Mouse (Mus musculus): ENCODE results near the gene Rcl1. TPM values are rescaled to one million over a fixed set of nuclear protein-coding genes. Genes with fewer than 3 reads are reported as not detected.

Rcl1 gene
- total RNA-seq (2021) = 10 to 100 TPM; 16.4 to 19.0 TPM
- long read RNA-seq, experiment 1, transcript Rcl1-201 (9 exons, 1,803 nt) = major isoform, 21 of 23 reads
- long read RNA-seq, experiment 1, partial matches to known transcripts = 1 of 23 reads
- long read RNA-seq, experiment 1, other reads (novel, unspliced or antisense) = 1 of 23 reads
- long read RNA-seq, experiment 2, transcript Rcl1-201 (9 exons, 1,803 nt) = major isoform, 17 of 18 reads
- long read RNA-seq, experiment 2, partial matches to known transcripts = 1 of 18 reads
- long read RNA-seq, experiment 2, other reads (novel, unspliced or antisense) = 0 of 18 reads

- peak; percentile 91 to 96 for DNase-seq (ENCODE audit: low spot score in 2 of 2)
These were observed at the start of gene Rcl1 for GRCm38 (mm10) chr19:29100874-29101542. Rcl1 (plus strand) TSS chr19:29101375.

GRCm38 (mm10) chr19:29052786-29053185 is 48.4 kb upstream of the Rcl1 start:
- no peak for DNase-seq (ENCODE audit: low spot score in 2 of 2)

GRCm38 (mm10) chr19:29054594-29054993 is 46.6 kb upstream of the Rcl1 start:
- DNase-seq (ENCODE audit: low spot score in 2 of 2) = no peak

- DNase-seq (ENCODE audit: low spot score in 2 of 2) = no peak
These were observed 45.7 kb upstream of the Rcl1 start for GRCm38 (mm10) chr19:29055469-29055868.

- no peak for DNase-seq (ENCODE audit: low spot score in 2 of 2)
These were observed 42.4 kb upstream of the Rcl1 start for GRCm38 (mm10) chr19:29058741-29059140.

GRCm38 (mm10) chr19:29059688-29060087 is 41.5 kb upstream of the Rcl1 start:
- no peak for DNase-seq (ENCODE audit: low spot score in 2 of 2)

- no peak for DNase-seq (ENCODE audit: low spot score in 2 of 2)
These were observed 40.9 kb upstream of the Rcl1 start for GRCm38 (mm10) chr19:29060299-29060698.

- no peak for DNase-seq (ENCODE audit: low spot score in 2 of 2)
These were observed 38.2 kb upstream of the Rcl1 start for GRCm38 (mm10) chr19:29063009-29063408.

GRCm38 (mm10) chr19:29063577-29064363 is 37.4 kb upstream of the Rcl1 start:
- DNase-seq (ENCODE audit: low spot score in 2 of 2) = peak; percentile 89 to 95

- no peak for DNase-seq (ENCODE audit: low spot score in 2 of 2)
These were observed 36.6 kb upstream of the Rcl1 start for GRCm38 (mm10) chr19:29064451-29065102.

- no peak for DNase-seq (ENCODE audit: low spot score in 2 of 2)
These were observed 34.1 kb upstream of the Rcl1 start for GRCm38 (mm10) chr19:29066981-29067471.

GRCm38 (mm10) chr19:29069195-29069594 is 32.0 kb upstream of the Rcl1 start:
- DNase-seq (ENCODE audit: low spot score in 2 of 2) = no peak

GRCm38 (mm10) chr19:29074802-29075201 is 26.4 kb upstream of the Rcl1 start:
- no peak for DNase-seq (ENCODE audit: low spot score in 2 of 2)

- DNase-seq (ENCODE audit: low spot score in 2 of 2) = no peak
These were observed 12.5 kb upstream of the Rcl1 start for GRCm38 (mm10) chr19:29088628-29089027.

GRCm38 (mm10) chr19:29092194-29092593 is 9.0 kb upstream of the Rcl1 start:
- no peak for DNase-seq (ENCODE audit: low spot score in 2 of 2)

- DNase-seq (ENCODE audit: low spot score in 2 of 2) = no peak
These were observed 2.1 kb upstream of the Rcl1 start for GRCm38 (mm10) chr19:29099106-29099505.

- no peak for DNase-seq (ENCODE audit: low spot score in 2 of 2)
These were observed 1.6 kb upstream of the Rcl1 start for GRCm38 (mm10) chr19:29099596-29099995.

GRCm38 (mm10) chr19:29100261-29100660 is 914 bp upstream of the Rcl1 start:
- no peak for DNase-seq (ENCODE audit: low spot score in 2 of 2)

GRCm38 (mm10) chr19:29101591-29101990 is 416 bp downstream of the Rcl1 start:
- peak in 1 of 2 experiments; percentile 32 for DNase-seq (ENCODE audit: low spot score in 2 of 2)

GRCm38 (mm10) chr19:29102098-29102497 is 923 bp downstream of the Rcl1 start:
- no peak for DNase-seq (ENCODE audit: low spot score in 2 of 2)

- no peak for DNase-seq (ENCODE audit: low spot score in 2 of 2)
These were observed 4.6 kb downstream of the Rcl1 start for GRCm38 (mm10) chr19:29105816-29106215.

Data from left cerebral cortex, adult 18-20 months (tissue).